Mouse (Mus musculus): ENCODE measurements at regions not wholly inside any gene's neighbourhood (a gene's known extent, or its start where the extent isn't known, plus 50 kb on each side); places are given as distances from the start of the nearest gene placed in this dataset.

- TF ChIP-seq CTCF (IDR thresholded peaks at IDR 0.05; ENCODE audit: low read depth, low read length) (no peak), POLR2A (IDR thresholded peaks at IDR 0.05; ENCODE audit: extremely low read depth, insufficient read depth, low read length) (no peak)
Measured at GRCm38 (mm10) chr1:185608440-185608839, 153.8 kb downstream of the Slc30a10 start.

Measured in liver, adult 2 months (tissue).